Mouse (Mus musculus): ENCODE results near the gene Rbks. TPM values are rescaled to one million over a fixed set of nuclear protein-coding genes. Genes with fewer than 3 reads are reported as not detected.

The Rbks gene
- polyA plus RNA-seq (2014; fragmentation: Nextera tagmentation; extraction: Ambion mirVana) = 2.3 and 2.6 TPM in 2 replicates

- Histone ChIP-seq H3K4me1 (replicated peaks; ENCODE audit: control insufficient read depth, insufficient read depth, low read length) (peaks cover 6% of the 10 kb centered on the region), H3K4me3 (replicated peaks; ENCODE audit: low read length) (peak within 1 kb of the TSS; percentile 56), H3K9me3 (ENCODE audit: control insufficient read depth, low read length) (no peaks in the 10 kb centered on the region), H3K27ac (peak within 1 kb of the TSS; percentile 92), H3K27me3 (ENCODE audit: control insufficient read depth, insufficient read depth, low read length) (no peaks in the 10 kb centered on the region), H3K36me3 (replicated peaks; ENCODE audit: control insufficient read depth, insufficient read depth) (no peaks in the 10 kb centered on the region; the same call in 1 of the 2 replicates), H3K9ac (peak within 1 kb of the TSS; percentile 64), H3K4me2 (replicated peaks) (peak within 1 kb of the TSS; percentile 74)
- DNase-seq (ENCODE audit: low spot score) (no peak), ATAC-seq (ENCODE audit: low FRiP score) (no peak)
- 7% methylated on average over 18 of the region's 18 CpGs for WGBS
Measured at GRCm38 (mm10) chr5:31696971-31697643, at the start of gene Rbks. Gene Rbks, minus strand, starts transcription at chr5:31697627.

GRCm38 (mm10) chr5:31742521-31743031 is 45.1 kb upstream of the Rbks start:
- Histone ChIP-seq H3K9me3 (ENCODE audit: control insufficient read depth, low read length) (no peaks in the 10 kb centered on the region), H3K4me3 (replicated peaks; ENCODE audit: low read length) (no peak overlapping the region), H3K27ac (no peak overlapping the region), H3K9ac (no peak overlapping the region), H3K36me3 (replicated peaks; ENCODE audit: control insufficient read depth, insufficient read depth) (no peaks in the 10 kb centered on the region), H3K4me2 (replicated peaks) (no peak overlapping the region), H3K4me1 (replicated peaks; ENCODE audit: control insufficient read depth, insufficient read depth, low read length) (no peaks in the 10 kb centered on the region), H3K27me3 (ENCODE audit: control insufficient read depth, insufficient read depth, low read length) (no peaks in the 10 kb centered on the region)
- WGBS = 64% methylated on average over 4 of the region's 4 CpGs
- ATAC-seq (ENCODE audit: low FRiP score) = no peak
- DNase-seq (ENCODE audit: low spot score) = no peak

GRCm38 (mm10) chr5:31741931-31742330 is 44.5 kb upstream of the Rbks start:
- Histone ChIP-seq H3K4me2 (replicated peaks) (no peak overlapping the region), H3K4me3 (replicated peaks; ENCODE audit: low read length) (no peak overlapping the region), H3K27me3 (ENCODE audit: control insufficient read depth, insufficient read depth, low read length) (no peaks in the 10 kb centered on the region), H3K36me3 (replicated peaks; ENCODE audit: control insufficient read depth, insufficient read depth) (no peaks in the 10 kb centered on the region), H3K9me3 (ENCODE audit: control insufficient read depth, low read length) (no peaks in the 10 kb centered on the region), H3K9ac (no peak overlapping the region), H3K27ac (no peak overlapping the region), H3K4me1 (replicated peaks; ENCODE audit: control insufficient read depth, insufficient read depth, low read length) (no peaks in the 10 kb centered on the region)
- DNase-seq (ENCODE audit: low spot score) (no peak), ATAC-seq (ENCODE audit: low FRiP score) (no peak)
- WGBS = 88% methylated on average over 1 of the region's 1 CpGs

GRCm38 (mm10) chr5:31732644-31733338 is 35.4 kb upstream of the Rbks start:
- 66% methylated on average over 3 of the region's 3 CpGs for WGBS
- Histone ChIP-seq H3K27ac (no peak overlapping the region), H3K4me3 (replicated peaks; ENCODE audit: low read length) (no peak overlapping the region)

GRCm38 (mm10) chr5:31727456-31727855 is 30.0 kb upstream of the Rbks start:
- H3K27ac ChIP-seq = no peak overlapping the region
- no peaks in the 10 kb centered on the region for H3K36me3 ChIP-seq (replicated peaks; ENCODE audit: control insufficient read depth, insufficient read depth)
- H3K9me3 ChIP-seq (ENCODE audit: control insufficient read depth, low read length) = no peaks in the 10 kb centered on the region
- no peak overlapping the region for H3K4me2 ChIP-seq (replicated peaks)
- ATAC-seq (ENCODE audit: low FRiP score) (no peak), DNase-seq (ENCODE audit: low spot score) (no peak)
- H3K27me3 ChIP-seq (ENCODE audit: control insufficient read depth, insufficient read depth, low read length) = no peaks in the 10 kb centered on the region
- H3K4me1 ChIP-seq (replicated peaks; ENCODE audit: control insufficient read depth, insufficient read depth, low read length) = no peaks in the 10 kb centered on the region
- H3K4me3 ChIP-seq (replicated peaks; ENCODE audit: low read length) = no peak overlapping the region
- no peak overlapping the region for H3K9ac ChIP-seq
- WGBS = 91% methylated on average over 5 of the region's 5 CpGs

More at GRCm38 (mm10) chr5:31732644-31733338, 35.4 kb upstream of the Rbks start:
- H3K4me2 ChIP-seq (replicated peaks) = no peak overlapping the region
- H3K36me3 ChIP-seq (replicated peaks; ENCODE audit: control insufficient read depth, insufficient read depth) = no peaks in the 10 kb centered on the region
- no peaks in the 10 kb centered on the region for H3K4me1 ChIP-seq (replicated peaks; ENCODE audit: control insufficient read depth, insufficient read depth, low read length)
- no peak overlapping the region for H3K9ac ChIP-seq
- no peak for DNase-seq (ENCODE audit: low spot score)
- no peak for ATAC-seq (ENCODE audit: low FRiP score)
- H3K9me3 ChIP-seq (ENCODE audit: control insufficient read depth, low read length) = no peaks in the 10 kb centered on the region
- no peaks in the 10 kb centered on the region for H3K27me3 ChIP-seq (ENCODE audit: control insufficient read depth, insufficient read depth, low read length)

GRCm38 (mm10) chr5:31725885-31726284 is 28.5 kb upstream of the Rbks start:
- Histone ChIP-seq H3K9ac (no peak overlapping the region), H3K4me2 (replicated peaks) (no peak overlapping the region), H3K27ac (no peak overlapping the region), H3K27me3 (ENCODE audit: control insufficient read depth, insufficient read depth, low read length) (no peaks in the 10 kb centered on the region), H3K36me3 (replicated peaks; ENCODE audit: control insufficient read depth, insufficient read depth) (no peaks in the 10 kb centered on the region), H3K4me1 (replicated peaks; ENCODE audit: control insufficient read depth, insufficient read depth, low read length) (no peaks in the 10 kb centered on the region), H3K4me3 (replicated peaks; ENCODE audit: low read length) (no peak overlapping the region), H3K9me3 (ENCODE audit: control insufficient read depth, low read length) (no peaks in the 10 kb centered on the region)
- 82% methylated on average over 2 of the region's 2 CpGs for WGBS
- DNase-seq (ENCODE audit: low spot score) (no peak), ATAC-seq (ENCODE audit: low FRiP score) (no peak)

GRCm38 (mm10) chr5:31724519-31724918 is 27.1 kb upstream of the Rbks start:
- no peak for ATAC-seq (ENCODE audit: low FRiP score)
- Histone ChIP-seq H3K9me3 (ENCODE audit: control insufficient read depth, low read length) (no peaks in the 10 kb centered on the region), H3K27me3 (ENCODE audit: control insufficient read depth, insufficient read depth, low read length) (no peaks in the 10 kb centered on the region), H3K27ac (no peak overlapping the region), H3K4me2 (replicated peaks) (no peak overlapping the region), H3K9ac (no peak overlapping the region), H3K36me3 (replicated peaks; ENCODE audit: control insufficient read depth, insufficient read depth) (no peaks in the 10 kb centered on the region), H3K4me1 (replicated peaks; ENCODE audit: control insufficient read depth, insufficient read depth, low read length) (no peaks in the 10 kb centered on the region), H3K4me3 (replicated peaks; ENCODE audit: low read length) (no peak overlapping the region)
- DNase-seq (ENCODE audit: low spot score) = no peak
- 80% methylated on average over 6 of the region's 6 CpGs for WGBS

GRCm38 (mm10) chr5:31715486-31716150 is 18.2 kb upstream of the Rbks start:
- DNase-seq (ENCODE audit: low spot score) (no peak), ATAC-seq (ENCODE audit: low FRiP score) (no peak)
- H3K4me3 ChIP-seq (replicated peaks; ENCODE audit: low read length) = no peak overlapping the region
- no peak overlapping the region for H3K27ac ChIP-seq
- H3K4me2 ChIP-seq (replicated peaks) = no peak overlapping the region
- no peaks in the 10 kb centered on the region for H3K27me3 ChIP-seq (ENCODE audit: control insufficient read depth, insufficient read depth, low read length)
- no peaks in the 10 kb centered on the region for H3K36me3 ChIP-seq (replicated peaks; ENCODE audit: control insufficient read depth, insufficient read depth)
- H3K9ac ChIP-seq = no peak overlapping the region
- 88% methylated on average over 4 of the region's 4 CpGs for WGBS
- no peaks in the 10 kb centered on the region for H3K4me1 ChIP-seq (replicated peaks; ENCODE audit: control insufficient read depth, insufficient read depth, low read length)
- H3K9me3 ChIP-seq (ENCODE audit: control insufficient read depth, low read length) = no peaks in the 10 kb centered on the region

GRCm38 (mm10) chr5:31713841-31714264 is 16.4 kb upstream of the Rbks start:
- ATAC-seq (ENCODE audit: low FRiP score) (no peak), DNase-seq (ENCODE audit: low spot score) (no peak)
- no peaks in the 10 kb centered on the region for H3K9me3 ChIP-seq (ENCODE audit: control insufficient read depth, low read length)
- H3K4me2 ChIP-seq (replicated peaks) = no peak overlapping the region
- H3K4me1 ChIP-seq (replicated peaks; ENCODE audit: control insufficient read depth, insufficient read depth, low read length) = no peaks in the 10 kb centered on the region
- no peak overlapping the region for H3K9ac ChIP-seq
- H3K4me3 ChIP-seq (replicated peaks; ENCODE audit: low read length) = no peak overlapping the region
- H3K27ac ChIP-seq = no peak overlapping the region
- H3K36me3 ChIP-seq (replicated peaks; ENCODE audit: control insufficient read depth, insufficient read depth) = no peaks in the 10 kb centered on the region
- no peaks in the 10 kb centered on the region for H3K27me3 ChIP-seq (ENCODE audit: control insufficient read depth, insufficient read depth, low read length)
- WGBS = 82% methylated on average over 5 of the region's 5 CpGs

Measured in hindbrain, embryonic 14.5 days (tissue).